In genomic region chr14:11617362-11617761, GRCm38 (mm10) we compare ENCODE assay signal across 8 mouse cellular contexts.
DNase-seq lines count a peak whose midpoint lies in the region; ATAC-seq and TF ChIP-seq lines count a peak whose summit lies in the region.
"Had no signal": no experiment of that assay in that cellular context is flagged by ENCODE, and none has a peak within 500 bp of the region (broad histone marks: within the 10 kb centered on the region; RNA-seq: fewer than 3 reads in every experiment).

No protein-coding gene starts in this region.

- intact Hi-C loops in gastrocnemius, adult 2 months (cut with DNase I): no loop called here

- no peak overlapping the region for H3K9ac ChIP-seq in heart, embryonic 14.5 days (ENCODE audit: low read length)
- H3K9ac ChIP-seq: midbrain, embryonic 12.5 days had no signal

- no peak overlapping the region for H3K4me3 ChIP-seq in heart, embryonic 14.5 days (ENCODE audit: control insufficient read depth in 1 of 2, insufficient read depth in 1 of 2, low read depth in 1 of 2, low read length in 2 of 2)
- no peak overlapping the region for H3K4me3 ChIP-seq in gastrocnemius, adult 2 months
- H3K4me3 ChIP-seq: midbrain, embryonic 12.5 days had no signal

- no peaks in the 10 kb centered on the region for H3K36me3 ChIP-seq in heart, embryonic 14.5 days (ENCODE audit: control insufficient read depth, insufficient read depth, low read length)
- H3K36me3 ChIP-seq: midbrain, embryonic 12.5 days had no signal

- H3K9me3 ChIP-seq in heart, embryonic 14.5 days (ENCODE audit: control insufficient read depth, low read length): no peaks in the 10 kb centered on the region
- H3K9me3 ChIP-seq: midbrain, embryonic 12.5 days had no signal

- peak overlapping the region; percentile 17 to 41; a peak in 2 of 4 replicates for H3K27ac ChIP-seq in heart, embryonic 14.5 days (replicated peaks in 1 of 2; ENCODE audit: control insufficient read depth in 1 of 2, insufficient read depth in 1 of 2, low read depth in 2 of 2, low read length in 2 of 2)
- H3K27ac ChIP-seq in gastrocnemius, adult 2 months: no peak overlapping the region; the same call in 1 of the 2 replicates
- H3K27ac ChIP-seq: midbrain, embryonic 12.5 days had no signal

- no peak for TF ChIP-seq CTCF in gastrocnemius, adult 2 months (IDR thresholded peaks at IDR 0.05)

- peak; percentile 30 for DNase-seq in ovary, postnatal 36 days (ENCODE audit: low spot score)
- no peak for DNase-seq in ovary, postnatal 10 days (ENCODE audit: low spot score)
- peak; percentile 18 for DNase-seq in cerebellum, adult 11 months
- peak; percentile 70 to 73 for DNase-seq in kidney, postnatal 4 days
- DNase-seq in spleen, postnatal 10 days (ENCODE audit: low spot score in 2 of 2): no peak
- DNase-seq in gastrocnemius, adult 2 months: no peak

- 19% methylated on average over 6 of the region's 6 CpGs for WGBS in heart, embryonic 14.5 days

- ATAC-seq in heart, embryonic 14.5 days (ENCODE audit: insufficient number of reproducible peaks, insufficient read depth, low FRiP score, low read depth): peak; percentile 78

- no peak overlapping the region for H3K4me2 ChIP-seq in heart, embryonic 14.5 days (ENCODE audit: low read length)
- H3K4me2 ChIP-seq: midbrain, embryonic 12.5 days had no signal

- H3K4me1 ChIP-seq in heart, embryonic 14.5 days (ENCODE audit: control insufficient read depth in 2 of 2, insufficient read depth in 2 of 2, low read length in 2 of 2): peaks cover 13 to 23% of the 10 kb centered on the region in 2 experiments

- no peaks in the 10 kb centered on the region for H3K27me3 ChIP-seq in heart, embryonic 14.5 days (ENCODE audit: control insufficient read depth, insufficient read depth, low read length)
- H3K27me3 ChIP-seq: midbrain, embryonic 12.5 days had no signal

Comparison
In these comparisons a context has a peak if more than half of its experiments do, and no peak if none do; other contexts are left out.
1. DNase-seq: peak in ovary, postnatal 36 days (single experiment), cerebellum, adult 11 months (single experiment) and kidney, postnatal 4 days (2 of 2); none in ovary, postnatal 10 days (single experiment), spleen, postnatal 10 days (0 of 2) and gastrocnemius, adult 2 months (single experiment).